Mouse (Mus musculus) forebrain, embryonic 13.5 days (tissue): ENCODE results near the gene Sgf29. TPM values are rescaled to one million over a fixed set of nuclear protein-coding genes. Genes with fewer than 3 reads are reported as not detected.

Experiments used
- ATAC-seq: fragments of 200-750 bp; cut with Nextera tagmentation; 2 replicates; pipeline ENCODE4 v1.8.0; 2017
- H3K27ac ChIP-seq: fragments of 300-500 bp; sonication (generic); 2 replicates; pipeline ENCODE4 v1.5.1; 2015; ENCODE audit warnings: inconsistent platforms, mild to moderate bottlenecking, moderate library complexity
- H3K27me3 ChIP-seq: fragments of 300-500 bp; sonication (generic); 2 replicates; pipeline ENCODE4 v1.6.1; 2015; ENCODE audit warnings: mild to moderate bottlenecking, inconsistent platforms
- H3K36me3 ChIP-seq: fragments of 300-500 bp; sonication (generic); 2 replicates; pipeline ENCODE4 v1.6.1; 2015; ENCODE audit warnings: mild to moderate bottlenecking, inconsistent platforms; ENCODE audit not compliant: poor library complexity, severe bottlenecking
- H3K4me1 ChIP-seq: fragments of 300-500 bp; sonication (generic); 2 replicates; pipeline ENCODE4 v1.6.1; 2015; ENCODE audit warnings: inconsistent platforms
- H3K4me2 ChIP-seq: fragments of 300-500 bp; sonication (generic); 2 replicates; pipeline ENCODE4 v1.6.1; 2015; ENCODE audit warnings: inconsistent platforms, mild to moderate bottlenecking, moderate library complexity
- H3K4me3 ChIP-seq: fragments of 300-500 bp; sonication (generic); 2 replicates; pipeline ENCODE4 v1.5.1; 2015; ENCODE audit warnings: mild to moderate bottlenecking, inconsistent platforms
- H3K9ac ChIP-seq: fragments of 300-500 bp; sonication (generic); 2 replicates; pipeline ENCODE4 v1.6.1; 2015; ENCODE audit warnings: mild to moderate bottlenecking, inconsistent platforms
- H3K9me3 ChIP-seq: fragments of 300-500 bp; sonication (generic); replicated peaks from 2 replicates; pipeline ENCODE4 v1.6.1; 2016; ENCODE audit warnings: inconsistent platforms
- WGBS: fragments of 180-500 bp; shearing (Covaris S2); methylation state at CpG from one replicate; pipeline ENCODE4 v1.1.7; 2015; 5-methylcytosine and 5-hydroxymethylcytosine counted together
- polyA plus RNA-seq: library from polyadenylated mRNA; unstranded; fragments of >200 nt; fragmentation: Nextera tagmentation; extraction: Ambion mirVana; gene quantifications from 2 replicates; pipeline ENCODE4 v1.2.1, GENCODE M21; 2015

Sgf29 gene
- polyA plus RNA-seq, 1 experiment from 2014 or later = 57.3 TPM

DNA sequence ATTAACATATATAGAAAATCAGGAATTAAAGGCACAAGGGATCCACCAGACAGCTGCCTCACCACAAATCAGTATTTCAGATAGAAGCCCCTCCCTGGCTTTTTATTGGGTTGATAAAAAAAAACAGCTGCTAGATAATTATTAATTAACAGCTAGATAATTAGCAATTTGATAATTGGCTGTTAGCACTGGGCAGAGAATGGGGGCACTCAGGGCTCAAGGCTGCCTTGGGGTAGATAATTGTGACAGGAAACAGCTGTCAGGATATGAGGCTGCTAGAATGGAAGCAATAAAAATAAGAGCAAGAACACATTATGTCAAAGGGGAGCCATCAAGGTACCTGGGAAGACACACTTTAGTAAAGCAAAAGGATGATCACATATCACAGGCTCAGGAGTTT is 4.2 kb upstream of the Sgf29 start:
- Histone ChIP-seq H3K4me2 (no peak overlapping the region), H3K9me3 (no peaks in the 10 kb centered on the region), H3K4me1 (peaks cover 6% of the 10 kb centered on the region), H3K27ac (no peak overlapping the region), H3K4me3 (no peak overlapping the region), H3K27me3 (no peaks in the 10 kb centered on the region), H3K9ac (no peak overlapping the region), H3K36me3 (no peaks in the 10 kb centered on the region)
- ATAC-seq = no peak

GRCm38 (mm10) chr7:126645708-126646107 is 3.4 kb upstream of the Sgf29 start:
- Histone ChIP-seq H3K9ac (no peak overlapping the region), H3K27me3 (no peaks in the 10 kb centered on the region), H3K4me1 (peaks cover 12% of the 10 kb centered on the region), H3K4me2 (no peak overlapping the region), H3K27ac (no peak overlapping the region), H3K36me3 (no peaks in the 10 kb centered on the region), H3K4me3 (no peak overlapping the region), H3K9me3 (no peaks in the 10 kb centered on the region)
- no peak for ATAC-seq
- WGBS = 68% methylated on average over 5 of the region's 5 CpGs

DNA sequence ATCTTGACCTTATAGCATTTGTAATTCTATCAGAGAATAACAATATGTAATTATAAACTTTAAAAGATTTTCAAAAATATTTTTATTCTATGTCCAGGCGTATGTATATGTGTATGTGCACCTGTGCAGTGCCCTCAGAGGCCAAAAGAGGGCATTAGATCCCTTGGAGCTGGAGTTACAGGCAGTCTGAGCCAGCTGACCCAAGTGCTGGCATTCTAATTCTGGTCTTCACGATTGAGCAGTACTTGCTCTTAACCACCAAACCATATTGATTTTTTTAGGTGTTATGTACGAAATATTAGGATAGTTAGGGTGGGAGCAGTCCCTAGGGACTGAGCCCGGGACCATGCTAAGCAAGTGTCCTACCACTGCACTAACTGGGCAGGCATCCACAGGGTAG is 623 bp upstream of the Sgf29 start:
- H3K9me3 ChIP-seq = no peaks in the 10 kb centered on the region
- no peak overlapping the region for H3K9ac ChIP-seq
- no peaks in the 10 kb centered on the region for H3K27me3 ChIP-seq
- peak overlapping the region; percentile 62 for H3K4me3 ChIP-seq
- no peak for ATAC-seq
- peak overlapping the region; percentile 75 for H3K4me2 ChIP-seq
- no peak overlapping the region for H3K27ac ChIP-seq
- peaks cover 12% of the 10 kb centered on the region for H3K4me1 ChIP-seq
- no peaks in the 10 kb centered on the region for H3K36me3 ChIP-seq
- 83% methylated on average over 4 of the region's 4 CpGs for WGBS

- ATAC-seq = no peak
- Histone ChIP-seq H3K4me1 (peaks cover 12% of the 10 kb centered on the region), H3K9me3 (no peaks in the 10 kb centered on the region), H3K27ac (no peak overlapping the region), H3K27me3 (no peaks in the 10 kb centered on the region), H3K9ac (no peak overlapping the region), H3K36me3 (no peaks in the 10 kb centered on the region), H3K4me2 (no peak overlapping the region), H3K4me3 (no peak overlapping the region)
- 93% methylated on average over 2 of the region's 2 CpGs for WGBS
Observed at GRCm38 (mm10) chr7:126650852-126651251, 1.7 kb downstream of the Sgf29 start.

DNA sequence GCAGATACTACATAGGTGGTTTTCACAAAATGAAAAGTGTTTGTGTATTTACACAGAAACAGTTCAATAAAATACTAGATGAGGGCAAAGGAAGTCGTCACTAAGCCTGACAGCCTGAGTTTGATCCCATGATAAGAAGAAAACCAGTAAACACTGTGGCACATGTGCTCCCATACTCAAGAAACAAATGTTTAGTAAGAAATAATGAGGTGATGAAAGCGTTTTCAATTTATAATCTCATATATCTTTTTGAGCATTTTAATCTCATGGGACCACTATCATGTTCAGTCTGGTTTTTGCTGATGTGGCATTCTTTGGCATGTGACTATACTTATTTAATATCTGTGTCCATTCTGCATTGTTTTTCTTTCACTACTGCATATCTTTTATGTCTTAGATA is 4.9 kb downstream of the Sgf29 start:
- WGBS = 85% methylated on average over 2 of the region's 2 CpGs
- Histone ChIP-seq H3K9me3 (no peaks in the 10 kb centered on the region), H3K27ac (no peak overlapping the region)

GRCm38 (mm10) chr7:126655695-126656094 is 6.6 kb downstream of the Sgf29 start:
- Histone ChIP-seq H3K27ac (no peak overlapping the region), H3K4me3 (no peak overlapping the region), H3K36me3 (no peaks in the 10 kb centered on the region), H3K4me2 (no peak overlapping the region), H3K9me3 (no peaks in the 10 kb centered on the region), H3K9ac (no peak overlapping the region), H3K27me3 (no peaks in the 10 kb centered on the region), H3K4me1 (no peaks in the 10 kb centered on the region)
- no peak for ATAC-seq
- 95% methylated on average over 3 of the region's 3 CpGs for WGBS

More for the DNA sequence above, 4.9 kb downstream of the Sgf29 start:
- Histone ChIP-seq H3K27me3 (no peaks in the 10 kb centered on the region), H3K4me2 (no peak overlapping the region), H3K9ac (no peak overlapping the region), H3K4me3 (no peak overlapping the region), H3K4me1 (peaks cover 9% of the 10 kb centered on the region), H3K36me3 (no peaks in the 10 kb centered on the region)
- no peak for ATAC-seq

DNA sequence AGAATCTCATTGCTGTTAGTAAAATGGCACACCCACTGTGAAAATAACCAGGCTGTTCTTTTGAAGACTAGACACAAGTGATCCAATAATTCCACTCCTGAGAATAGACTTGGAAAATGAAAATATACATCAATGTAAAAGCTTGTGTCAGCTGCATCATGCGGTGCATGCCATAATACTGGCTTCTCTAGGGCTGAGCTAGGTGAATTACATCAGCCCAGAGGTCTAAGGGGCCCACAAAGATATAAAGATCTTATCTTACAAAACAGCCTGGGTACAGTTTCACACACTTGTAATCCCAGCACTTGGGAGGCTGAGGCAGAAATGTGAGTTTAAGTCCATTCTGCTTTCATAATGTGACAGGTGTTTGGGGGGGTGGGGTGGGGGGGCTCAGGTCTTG is 8.4 kb downstream of the Sgf29 start:
- Histone ChIP-seq H3K27me3 (no peaks in the 10 kb centered on the region), H3K9me3 (no peaks in the 10 kb centered on the region), H3K4me3 (no peak overlapping the region), H3K4me1 (no peaks in the 10 kb centered on the region), H3K27ac (no peak overlapping the region), H3K9ac (no peak overlapping the region), H3K36me3 (peaks cover 2% of the 10 kb centered on the region; the same call in 1 of the 2 replicates), H3K4me2 (no peak overlapping the region)
- no peak for ATAC-seq
- 93% methylated on average over 1 of the region's 1 CpGs for WGBS

DNA sequence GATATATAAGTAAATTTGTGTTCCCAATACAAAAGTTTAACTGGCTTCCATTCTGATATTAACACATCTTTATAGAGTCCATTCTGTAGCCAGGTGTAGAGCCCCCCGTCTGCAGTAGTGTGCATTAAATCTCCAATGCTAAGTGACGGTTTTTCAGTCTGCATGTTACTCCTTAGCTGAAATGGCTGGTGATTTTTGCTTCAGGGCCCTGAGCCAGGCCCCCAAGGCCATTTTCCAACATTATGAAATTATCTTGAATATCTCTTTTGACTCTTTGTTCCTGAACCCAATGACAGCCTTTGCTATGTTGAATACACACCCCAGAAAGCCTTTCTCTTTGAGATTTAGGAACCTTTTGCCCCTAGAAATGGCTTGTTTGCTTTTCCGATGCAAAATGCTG is 10.7 kb downstream of the Sgf29 start:
- Histone ChIP-seq H3K9me3 (no peaks in the 10 kb centered on the region), H3K9ac (no peak overlapping the region), H3K4me3 (no peak overlapping the region), H3K36me3 (peaks cover 23% of the 10 kb centered on the region), H3K4me2 (no peak overlapping the region), H3K4me1 (no peaks in the 10 kb centered on the region), H3K27ac (no peak overlapping the region), H3K27me3 (no peaks in the 10 kb centered on the region)
- no peak for ATAC-seq
- WGBS = 86% methylated on average over 3 of the region's 3 CpGs

DNA sequence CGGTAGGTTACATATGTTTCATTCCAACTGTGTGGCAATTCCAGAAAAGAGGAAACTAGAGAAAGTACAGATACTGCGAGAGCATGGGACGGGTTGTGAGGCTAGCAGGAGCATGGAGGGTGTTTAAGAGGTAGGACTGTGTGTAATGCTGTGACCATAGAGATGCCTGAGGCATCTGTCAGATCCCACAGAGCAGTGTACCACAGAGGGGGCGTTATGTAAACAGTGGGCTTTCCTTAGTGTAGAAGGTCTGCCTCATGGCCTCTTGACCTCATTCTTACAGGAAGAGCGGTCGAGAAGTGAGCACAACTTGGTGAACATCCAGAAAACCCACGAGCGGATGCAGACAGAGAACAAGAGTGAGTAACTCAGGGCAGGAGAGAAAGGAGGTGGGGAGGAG is 14.5 kb downstream of the Sgf29 start:
- no peak for ATAC-seq
- peaks cover 49% of the 10 kb centered on the region for H3K36me3 ChIP-seq
- WGBS = 85% methylated on average over 8 of the region's 8 CpGs

GRCm38 (mm10) chr7:126665269-126665668 is 16.2 kb downstream of the Sgf29 start:
- no peak overlapping the region for H3K4me2 ChIP-seq
- H3K4me1 ChIP-seq = no peaks in the 10 kb centered on the region
- no peak for ATAC-seq
- no peaks in the 10 kb centered on the region for H3K27me3 ChIP-seq
- WGBS = 98% methylated on average over 3 of the region's 3 CpGs
- H3K36me3 ChIP-seq = peaks cover 60% of the 10 kb centered on the region
- H3K27ac ChIP-seq = no peak overlapping the region
- H3K9me3 ChIP-seq = no peaks in the 10 kb centered on the region
- H3K4me3 ChIP-seq = no peak overlapping the region
- no peak overlapping the region for H3K9ac ChIP-seq

More for the DNA sequence above, 14.5 kb downstream of the Sgf29 start:
- no peak overlapping the region for H3K9ac ChIP-seq
- no peaks in the 10 kb centered on the region for H3K4me1 ChIP-seq
- no peak overlapping the region for H3K4me3 ChIP-seq
- H3K27ac ChIP-seq = no peak overlapping the region
- no peaks in the 10 kb centered on the region for H3K27me3 ChIP-seq
- H3K9me3 ChIP-seq = no peaks in the 10 kb centered on the region
- H3K4me2 ChIP-seq = no peak overlapping the region

DNA sequence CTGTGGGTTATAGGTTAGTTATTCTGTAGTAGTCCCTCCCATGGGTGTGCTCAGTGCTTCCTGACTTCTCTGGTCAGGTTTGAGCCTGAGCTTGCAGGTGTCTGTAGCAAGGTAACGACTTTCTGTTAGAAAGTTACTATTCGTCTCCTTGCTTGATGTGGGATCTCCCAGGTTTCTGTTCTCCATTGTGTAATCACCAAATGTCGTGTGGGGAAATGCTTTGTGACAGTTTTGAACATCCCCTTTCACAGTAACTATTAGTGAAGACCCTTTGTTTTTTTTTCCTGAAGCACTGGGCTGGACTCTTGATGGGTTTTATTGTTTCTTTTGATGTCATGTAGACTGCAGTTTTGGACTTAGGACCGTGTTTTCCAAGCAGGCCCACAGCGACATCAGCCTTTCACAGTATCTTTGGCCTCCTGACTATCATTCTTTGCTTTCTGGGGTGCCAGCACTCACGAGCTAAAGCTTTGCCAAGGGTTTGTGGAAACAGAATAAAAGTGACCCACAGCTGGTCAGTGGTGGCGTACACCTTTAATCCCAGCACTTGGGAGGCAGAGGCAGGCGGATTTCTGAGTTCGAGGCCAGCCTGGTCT is 18.5 kb downstream of the Sgf29 start:
- Histone ChIP-seq H3K4me1 (no peaks in the 10 kb centered on the region), H3K9ac (no peak overlapping the region), H3K9me3 (no peaks in the 10 kb centered on the region), H3K27me3 (no peaks in the 10 kb centered on the region), H3K4me3 (no peak overlapping the region), H3K4me2 (no peak overlapping the region), H3K27ac (no peak overlapping the region), H3K36me3 (peaks cover 76% of the 10 kb centered on the region)
- WGBS = 87% methylated on average over 9 of the region's 9 CpGs
- no peak for ATAC-seq

GRCm38 (mm10) chr7:126668452-126668851 is 19.3 kb downstream of the Sgf29 start:
- no peak overlapping the region for H3K4me3 ChIP-seq
- H3K36me3 ChIP-seq = peaks cover 74% of the 10 kb centered on the region
- WGBS = 85% methylated on average over 5 of the region's 5 CpGs
- H3K4me1 ChIP-seq = no peaks in the 10 kb centered on the region
- ATAC-seq = no peak
- H3K4me2 ChIP-seq = no peak overlapping the region
- no peak overlapping the region; the same call in 1 of the 2 replicates for H3K27ac ChIP-seq
- no peak overlapping the region for H3K9ac ChIP-seq
- H3K27me3 ChIP-seq = no peaks in the 10 kb centered on the region
- H3K9me3 ChIP-seq = no peaks in the 10 kb centered on the region

DNA sequence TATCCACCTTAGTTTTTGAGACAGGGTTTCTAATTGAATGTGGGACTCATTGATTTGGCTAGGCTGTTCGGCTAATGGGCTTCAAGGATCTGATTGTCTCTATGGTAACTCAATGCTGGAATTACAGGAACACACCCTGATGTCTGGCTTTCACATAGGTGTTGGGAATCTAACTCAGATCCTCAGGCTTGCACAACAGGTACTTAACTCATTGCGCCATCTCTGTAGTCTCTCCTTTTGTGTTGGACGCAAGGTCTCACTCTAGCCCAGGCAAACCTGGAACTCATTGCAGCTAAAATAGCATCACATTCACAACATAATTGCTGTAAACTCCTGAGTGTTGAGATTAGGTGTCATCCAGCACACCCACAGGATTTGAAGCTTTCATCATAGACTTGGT is 21.0 kb downstream of the Sgf29 start:
- Histone ChIP-seq H3K27ac (no peak overlapping the region), H3K4me1 (no peaks in the 10 kb centered on the region), H3K4me2 (no peak overlapping the region), H3K27me3 (no peaks in the 10 kb centered on the region), H3K9me3 (no peaks in the 10 kb centered on the region), H3K4me3 (no peak overlapping the region), H3K36me3 (peaks cover 59% of the 10 kb centered on the region), H3K9ac (no peak overlapping the region)
- 95% methylated on average over 3 of the region's 3 CpGs for WGBS
- no peak for ATAC-seq
